Mouse (Mus musculus): ENCODE data around the gene Il22ra2.

Il22ra2 gene

GRCm38 (mm10) chr10:19621408-19622048 lies at the start of gene Il22ra2:
Gene Il22ra2, plus strand, starts transcription at chr10:19621998.
- no peak for DNase-seq

- DNase-seq = no peak
Measured at GRCm38 (mm10) chr10:19577571-19577970, 44.2 kb upstream of the Il22ra2 start.

GRCm38 (mm10) chr10:19578001-19578400 lies 43.8 kb upstream of the Il22ra2 start:
- no peak for DNase-seq

GRCm38 (mm10) chr10:19578409-19578986 lies 43.3 kb upstream of the Il22ra2 start:
- DNase-seq = peak; percentile 62 to 64

DNA sequence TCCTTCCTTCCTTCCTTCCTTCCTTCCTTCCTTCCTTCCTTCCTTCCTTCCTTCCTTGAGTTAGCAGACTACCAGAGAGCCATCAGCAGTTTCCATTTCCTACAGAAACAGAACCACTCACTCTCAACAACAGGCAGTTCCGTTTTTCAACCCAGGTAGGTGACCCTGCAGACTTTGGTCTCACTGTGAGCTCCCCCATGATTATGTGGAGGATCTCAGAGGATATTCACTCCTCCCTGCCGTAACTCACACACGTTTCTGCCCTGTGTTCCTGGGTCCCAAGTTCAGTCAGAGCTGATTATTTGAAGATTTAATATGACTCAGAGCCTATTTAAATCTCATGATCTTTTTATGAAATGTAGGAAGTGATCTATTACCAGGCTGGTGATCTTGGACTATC lies 41.1 kb upstream of the Il22ra2 start:
- DNase-seq = no peak

- DNase-seq = no peak
Measured at GRCm38 (mm10) chr10:19581844-19582582, 39.8 kb upstream of the Il22ra2 start.

DNA sequence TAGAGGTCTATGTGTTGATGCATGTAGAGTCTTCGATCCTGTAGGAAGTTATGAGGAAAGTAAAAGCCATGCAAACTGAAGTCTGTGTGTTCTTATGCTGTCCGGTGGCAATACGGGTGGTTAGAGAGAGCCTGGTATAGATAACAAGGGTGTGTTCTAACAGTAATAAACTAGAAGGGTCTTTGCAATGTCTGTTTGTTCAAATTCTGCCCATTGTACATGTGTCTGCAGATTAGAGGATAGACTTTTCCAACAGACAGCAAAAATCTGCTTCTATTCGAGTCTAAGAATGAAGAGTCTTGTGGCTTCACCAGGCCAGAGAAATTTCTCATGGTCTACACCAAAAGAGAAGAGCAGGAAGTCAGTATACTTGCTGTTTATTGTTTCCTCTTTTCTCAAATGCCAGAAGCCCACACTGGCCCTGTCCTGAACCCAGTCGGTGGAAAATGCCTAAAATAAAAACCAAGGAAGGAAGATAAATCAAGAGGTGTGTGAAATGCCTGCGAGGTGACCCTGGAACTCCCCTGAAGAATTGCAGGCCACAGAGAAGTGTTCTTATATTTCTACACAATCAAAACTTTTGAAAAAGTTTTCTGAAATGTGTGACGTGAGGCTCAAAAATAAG lies 38.9 kb upstream of the Il22ra2 start:
- no peak for DNase-seq

DNA sequence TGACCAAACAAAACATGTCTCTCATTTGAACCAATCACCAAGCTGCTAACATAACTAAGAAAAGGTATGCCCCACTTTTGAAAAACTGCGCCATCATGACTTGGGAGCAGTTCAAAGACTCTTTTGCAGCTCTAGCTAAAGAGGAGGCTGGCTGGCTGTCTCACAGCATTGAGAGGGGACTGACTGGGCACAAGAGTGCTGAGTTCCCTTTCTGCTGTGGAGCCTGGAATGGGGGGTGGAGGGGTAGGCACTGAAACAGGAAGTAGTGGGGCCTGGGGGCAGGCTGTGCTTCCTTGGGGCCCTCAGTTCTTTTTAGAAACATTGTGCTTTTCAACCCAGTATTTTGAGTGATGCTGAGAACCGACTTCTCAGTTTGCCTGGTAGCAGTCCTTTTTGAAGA lies 37.7 kb upstream of the Il22ra2 start:
- no peak for DNase-seq

DNA sequence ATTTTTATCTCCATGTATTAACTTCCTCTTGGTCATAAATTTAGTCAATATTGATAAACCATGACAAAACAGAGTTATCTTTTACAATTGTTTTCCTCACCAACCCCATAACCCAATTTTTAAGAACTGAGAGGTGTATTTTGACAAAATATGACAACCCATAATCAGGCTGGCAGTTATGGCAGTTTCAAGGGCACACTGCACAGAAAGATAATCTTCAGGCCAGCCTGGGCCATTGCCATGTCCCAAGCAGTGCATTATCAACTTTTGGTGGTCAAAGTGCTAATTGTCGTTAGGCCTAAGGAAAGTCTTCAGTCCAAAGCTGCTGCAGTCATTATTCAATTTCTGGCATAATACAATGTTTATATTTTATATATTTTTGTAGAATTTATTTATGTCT lies 37.0 kb upstream of the Il22ra2 start:
- DNase-seq = no peak

DNA sequence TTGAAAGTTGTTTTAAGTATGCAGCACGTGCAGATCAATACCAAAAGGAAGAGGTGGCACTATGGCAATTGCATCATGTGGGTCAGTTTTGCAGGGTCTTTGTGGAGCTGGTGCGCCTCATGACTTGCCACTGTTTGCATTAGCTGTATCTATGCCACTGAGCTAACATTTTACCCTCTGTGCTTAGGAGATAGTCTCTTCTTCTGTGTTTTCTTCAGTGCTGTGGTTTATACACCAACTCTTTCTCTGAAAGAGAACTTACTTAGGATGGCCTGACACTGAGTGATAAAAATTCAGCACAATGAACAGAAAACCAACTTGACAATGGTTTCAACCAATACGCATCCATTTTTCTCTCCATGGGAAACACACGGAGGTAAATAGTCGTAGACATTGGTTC lies 35.9 kb upstream of the Il22ra2 start:
- DNase-seq = no peak

- DNase-seq = no peak
Measured at GRCm38 (mm10) chr10:19587281-19587680, 34.5 kb upstream of the Il22ra2 start.

DNA sequence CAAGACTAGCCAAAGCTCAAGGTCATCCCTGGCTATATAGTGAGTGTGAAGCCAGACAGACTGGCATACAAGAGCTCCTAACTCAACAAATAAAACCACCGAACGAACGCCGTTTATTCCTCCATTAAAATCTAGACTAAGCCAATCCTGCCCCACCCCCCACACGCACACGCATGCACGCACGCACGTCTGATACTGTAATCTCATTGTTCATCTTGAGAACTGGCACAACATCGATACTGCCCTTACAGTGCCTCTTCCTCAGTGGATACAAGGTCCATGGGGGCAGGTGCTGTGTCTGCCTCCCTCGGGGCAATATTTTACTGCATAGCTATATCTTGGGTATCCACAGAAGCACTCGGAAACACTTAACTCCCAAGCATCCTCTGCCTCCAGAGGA lies 32.2 kb upstream of the Il22ra2 start:
- no peak for DNase-seq

GRCm38 (mm10) chr10:19591286-19591640 lies 30.5 kb upstream of the Il22ra2 start:
- no peak for DNase-seq

GRCm38 (mm10) chr10:19591641-19592441 lies 30.0 kb upstream of the Il22ra2 start, which contains the start of gene Ifngr1:
Gene Ifngr1, plus strand, starts transcription at chr10:19591949.
- DNase-seq = peak; percentile 100

GRCm38 (mm10) chr10:19592556-19592955 lies 29.2 kb upstream of the Il22ra2 start:
- DNase-seq = no peak

DNA sequence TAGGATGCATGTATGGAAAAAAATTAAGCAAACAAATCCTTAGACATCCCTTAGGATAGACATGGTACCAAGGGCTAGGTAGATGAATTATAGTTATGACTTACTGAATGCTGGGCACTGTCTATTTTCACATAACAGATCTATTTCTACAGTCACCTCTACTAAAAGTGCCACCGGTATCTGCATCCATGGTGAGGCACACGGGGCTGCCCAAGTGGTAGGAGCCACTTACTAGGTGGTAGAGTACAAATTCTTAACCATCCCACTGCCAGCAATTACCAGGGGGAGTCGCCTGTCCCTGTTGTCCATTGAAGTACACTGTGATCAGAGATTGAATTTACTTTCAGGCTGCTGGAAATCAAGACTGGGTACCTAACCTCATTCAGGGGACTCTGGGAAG lies 28.5 kb upstream of the Il22ra2 start:
- DNase-seq = no peak

DNA sequence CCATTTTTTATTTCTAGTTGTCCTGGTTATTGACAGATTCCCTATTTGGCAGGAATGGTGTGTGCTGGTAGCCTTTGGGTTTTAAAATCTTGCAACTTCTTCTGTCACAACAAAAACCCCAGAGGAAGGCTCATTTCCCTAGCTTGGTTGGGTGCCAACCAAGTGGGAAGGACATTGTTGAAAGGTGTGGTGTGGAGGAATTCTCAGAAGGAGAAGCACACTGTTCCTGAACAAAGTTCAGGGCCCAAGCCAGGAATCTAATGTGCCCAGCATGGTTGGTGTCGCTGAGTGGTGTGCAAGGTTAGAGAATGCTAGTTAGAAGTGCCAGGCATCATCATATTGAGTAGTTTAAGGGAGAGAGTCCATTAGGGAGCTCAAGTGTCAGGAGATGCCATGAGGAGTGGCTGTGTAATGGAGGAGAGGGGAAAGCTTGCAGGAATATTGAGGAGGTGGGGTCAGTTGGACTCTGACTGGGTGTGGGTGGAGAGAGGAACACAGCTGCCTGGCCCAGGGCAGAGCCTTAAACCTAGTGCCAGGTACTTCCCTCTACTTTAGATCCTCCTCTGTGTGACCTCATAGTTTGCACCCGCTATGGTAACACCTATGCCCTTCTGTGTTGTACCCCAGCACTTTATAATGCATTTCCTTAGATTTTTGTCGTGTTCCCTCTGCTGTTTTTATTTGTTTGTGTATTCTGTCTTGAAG lies 27.4 kb upstream of the Il22ra2 start:
- peak; percentile 20 to 69 for DNase-seq

- DNase-seq = no peak
Measured at GRCm38 (mm10) chr10:19596866-19597265, 24.9 kb upstream of the Il22ra2 start.

DNA sequence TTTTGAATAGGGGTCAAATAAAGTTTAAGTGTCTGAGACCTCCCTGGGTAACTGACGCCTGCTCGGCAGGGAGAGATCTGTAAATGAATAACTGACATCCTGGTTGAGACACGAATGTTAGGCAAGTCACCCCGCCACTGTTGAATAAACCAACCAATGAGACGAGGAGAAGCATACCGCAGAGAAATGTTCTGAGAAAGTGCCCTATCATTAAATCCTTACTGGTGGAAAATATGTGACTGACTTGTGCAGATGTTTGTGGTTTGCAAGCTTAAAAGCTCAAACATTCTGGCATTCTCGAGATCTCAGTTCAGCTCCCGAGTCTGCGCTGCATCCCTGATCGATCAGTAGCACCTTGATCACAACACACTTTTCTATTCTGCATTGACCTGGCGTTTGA lies 23.7 kb upstream of the Il22ra2 start:
- no peak for DNase-seq

GRCm38 (mm10) chr10:19599331-19600092 lies 22.3 kb upstream of the Il22ra2 start:
- DNase-seq = no peak

DNA sequence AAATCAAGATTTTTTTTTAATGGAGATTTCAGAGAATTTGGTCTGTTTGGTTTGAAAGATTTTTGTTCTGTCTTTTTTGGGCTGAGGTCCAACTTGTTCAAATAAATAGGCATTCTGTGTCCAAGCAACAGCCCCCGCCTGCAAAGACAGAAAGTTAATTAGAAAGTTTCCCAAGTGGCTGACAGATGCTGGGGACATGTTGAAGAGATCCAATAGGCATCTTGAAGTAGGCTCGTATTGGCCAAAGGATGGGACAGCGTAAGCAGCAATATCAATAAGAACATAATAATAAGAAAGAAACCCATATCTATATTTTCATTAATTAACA lies 21.7 kb upstream of the Il22ra2 start:
- no peak for DNase-seq

DNA sequence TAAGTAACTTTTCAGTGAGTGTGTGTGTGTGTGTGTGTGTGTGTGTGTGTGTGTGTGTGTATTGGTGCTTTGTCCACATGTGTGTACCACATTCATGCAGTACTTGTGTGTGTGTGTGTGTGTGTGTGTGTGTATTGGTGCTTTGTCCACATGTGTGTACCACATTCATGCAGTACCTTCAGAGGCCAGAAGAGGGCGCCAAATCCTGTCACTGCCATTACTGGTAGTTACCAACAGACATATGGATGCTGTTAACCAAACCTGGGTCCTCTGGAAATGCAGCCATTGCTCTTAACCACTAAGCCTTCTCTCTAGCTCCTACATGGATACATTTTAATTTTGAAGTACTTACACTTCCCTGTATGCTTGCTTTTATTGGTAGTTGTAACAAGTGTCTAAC lies 20.3 kb upstream of the Il22ra2 start:
- DNase-seq = peak; percentile 59 to 66

Measured in kidney, postnatal 25 days (tissue).